Mouse (Mus musculus) kidney, adult 2 months (tissue): ENCODE measurements at regions not wholly inside any gene's neighbourhood (a gene's known extent, or its start where the extent isn't known, plus 50 kb on each side); places are given as distances from the start of the nearest gene placed in this dataset.

Experiments used
- CTCF ChIP-seq: fragments of 200-500 bp; conservative IDR thresholded peaks from 2 replicates; pipeline ENCODE4 v1.5.1; 2011; ENCODE audit warnings: low read depth, mild to moderate bottlenecking, control low read depth, low read length, moderate library complexity, mixed read lengths; ENCODE audit not compliant: insufficient read depth, insufficient read length
- POLR2A ChIP-seq: fragments of 200-500 bp; IDR thresholded peaks from one replicate; pipeline ENCODE4 v1.6.1; 2011; ENCODE audit warnings: low read depth, low read length, control low read depth

- TF ChIP-seq POLR2A (no peak), CTCF (no peak)
These were observed 209.0 kb downstream of the Faxc start for GRCm38 (mm10) chr4:22140122-22140521.
